Mouse (Mus musculus): ENCODE measurements at regions not wholly inside any gene's neighbourhood (a gene's known extent, or its start where the extent isn't known, plus 50 kb on each side); places are given as distances from the start of the nearest gene placed in this dataset.

- no peak for DNase-seq (ENCODE audit: low spot score in 2 of 2)
Measured at GRCm38 (mm10) chr6:31213161-31213560, 185.4 kb upstream of the Mkln1 start.

- DNase-seq (ENCODE audit: low spot score in 2 of 2) = no peak
Measured at GRCm38 (mm10) chr6:31215661-31216060, 182.9 kb upstream of the Mkln1 start.

DNA sequence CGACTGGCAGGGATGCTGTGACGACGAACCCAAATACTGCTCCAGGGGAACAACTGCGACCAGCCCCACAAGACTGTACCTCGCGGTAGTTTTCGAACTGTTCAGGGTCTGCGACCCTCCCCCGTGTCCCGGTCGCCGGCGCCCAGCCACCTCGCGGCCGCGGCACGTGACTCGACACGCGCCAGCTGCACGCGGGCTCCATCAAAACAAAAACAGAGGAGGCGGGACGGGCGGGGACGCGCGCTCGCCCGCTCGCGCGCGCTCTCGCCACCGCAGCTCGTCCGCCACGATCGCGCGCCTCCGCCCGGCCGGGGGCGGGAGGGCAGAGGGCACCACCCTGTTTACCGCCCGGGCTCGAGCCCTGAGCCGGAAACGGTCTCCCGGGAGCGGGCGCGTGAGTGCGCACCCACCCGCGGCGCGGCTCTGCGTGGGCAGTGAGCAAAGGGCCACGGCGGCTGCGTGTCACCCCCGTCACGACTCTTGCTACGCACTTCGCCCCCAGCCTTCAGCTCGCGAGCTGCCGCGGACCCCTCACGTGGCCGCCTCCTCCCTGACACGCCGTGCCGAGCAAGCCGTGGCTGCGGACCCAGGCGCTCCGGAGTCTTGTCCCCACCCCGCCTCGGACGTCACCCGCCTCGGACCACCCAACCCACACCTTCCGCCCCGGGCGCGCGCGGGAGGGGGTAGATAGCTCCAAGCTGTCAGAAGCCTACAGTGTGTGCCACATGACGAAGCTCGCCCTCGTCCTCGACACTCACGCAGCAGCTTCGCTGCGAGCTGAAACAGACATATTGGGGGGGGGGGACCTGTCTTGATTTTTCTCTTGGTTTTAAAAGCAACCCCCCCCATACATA lies 182.1 kb upstream of the Mkln1 start:
- peak; percentile 83 to 90 for DNase-seq (ENCODE audit: low spot score in 2 of 2)

- peak; percentile 41 to 54 for DNase-seq (ENCODE audit: low spot score in 2 of 2)
Measured at GRCm38 (mm10) chr6:31217060-31217541, 181.4 kb upstream of the Mkln1 start.

GRCm38 (mm10) chr6:31217641-31218138 lies 180.8 kb upstream of the Mkln1 start:
- peak; percentile 46 to 65 for DNase-seq (ENCODE audit: low spot score in 2 of 2)

DNA sequence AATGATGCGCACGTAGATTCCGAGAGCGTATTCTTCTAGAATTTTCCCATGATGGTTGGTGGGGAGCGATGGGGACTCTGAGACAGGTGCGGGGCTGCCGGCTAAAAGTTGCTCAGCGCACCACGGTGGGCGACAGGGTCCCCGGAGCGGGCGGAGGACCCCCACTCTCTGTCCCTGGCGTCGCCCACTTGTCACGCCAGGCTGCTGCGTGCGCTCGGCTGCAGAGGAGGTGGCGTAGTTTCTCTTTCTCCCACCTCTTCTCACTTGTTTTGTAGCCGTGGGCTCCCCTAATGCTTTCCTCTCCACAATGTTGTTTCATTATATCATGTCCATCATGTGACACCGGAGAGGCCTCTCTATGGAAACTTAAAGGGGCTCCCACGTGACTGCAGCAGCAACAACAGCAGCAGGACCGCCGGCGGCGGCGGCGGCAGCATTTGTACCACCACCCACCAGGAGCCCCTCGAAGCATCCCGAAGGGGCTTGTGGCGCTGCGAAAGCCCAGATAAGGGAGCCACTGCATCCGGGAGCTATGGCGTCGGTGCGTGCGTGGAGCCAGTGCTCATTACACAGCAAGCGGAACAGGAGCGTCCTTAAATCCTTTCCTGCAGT lies 180.3 kb upstream of the Mkln1 start:
- peak; percentile 67 to 75 for DNase-seq (ENCODE audit: low spot score in 2 of 2)

- DNase-seq (ENCODE audit: low spot score in 2 of 2) = no peak
Measured at GRCm38 (mm10) chr6:31218880-31219279, 179.7 kb upstream of the Mkln1 start.

GRCm38 (mm10) chr6:31219736-31220135 lies 178.8 kb upstream of the Mkln1 start:
- DNase-seq (ENCODE audit: low spot score in 2 of 2) = no peak

DNA sequence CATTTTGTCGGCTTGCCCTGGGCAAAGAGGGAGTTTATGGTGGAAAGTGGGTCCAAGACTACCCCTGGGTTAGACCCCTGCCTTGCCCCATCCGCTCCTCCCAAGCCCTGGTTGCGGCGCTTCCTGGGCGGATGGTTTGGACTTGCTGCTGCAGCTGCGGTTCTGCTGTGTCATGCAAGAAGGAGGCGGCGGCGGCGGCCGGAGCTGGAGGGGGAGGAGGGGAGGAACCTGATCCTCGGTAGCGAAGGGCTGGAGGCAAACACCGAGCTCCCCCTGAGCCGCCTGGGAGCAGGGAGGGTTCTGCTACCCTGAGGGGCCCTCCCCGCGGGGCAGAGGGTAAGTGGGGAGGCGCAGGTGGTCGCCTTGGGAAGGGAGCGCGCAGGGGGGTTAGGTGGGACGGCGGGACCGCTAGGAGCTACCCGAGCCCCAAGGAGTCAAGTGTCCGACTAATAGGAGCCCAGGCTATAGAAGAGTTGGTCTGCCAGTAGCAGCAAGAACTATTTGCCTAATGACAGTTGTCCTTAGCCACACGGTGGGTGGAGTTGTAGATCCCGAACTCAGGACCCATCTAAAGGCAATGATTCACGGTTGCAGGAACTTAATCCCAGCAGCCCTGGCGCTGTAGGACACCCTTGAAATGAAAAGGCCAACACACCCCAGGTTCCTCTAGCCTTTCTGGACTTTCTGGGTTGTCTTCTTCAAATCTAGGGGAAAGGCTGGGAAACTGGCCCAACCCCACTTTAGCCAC lies 178.2 kb upstream of the Mkln1 start:
- peak in 1 of 2 experiments; percentile 57 for DNase-seq (ENCODE audit: low spot score in 2 of 2)

- DNase-seq (ENCODE audit: low spot score in 2 of 2) = peak; percentile 32 to 53
Measured at GRCm38 (mm10) chr6:31221490-31221889, 177.0 kb upstream of the Mkln1 start.

- DNase-seq (ENCODE audit: low spot score in 2 of 2) = no peak
Measured at GRCm38 (mm10) chr6:31222024-31222579, 176.4 kb upstream of the Mkln1 start.

- no peak for DNase-seq (ENCODE audit: low spot score in 2 of 2)
Measured at GRCm38 (mm10) chr6:31227406-31227805, 171.1 kb upstream of the Mkln1 start.

- no peak for DNase-seq (ENCODE audit: low spot score in 2 of 2)
Measured at GRCm38 (mm10) chr6:31228061-31228460, 170.5 kb upstream of the Mkln1 start.

DNA sequence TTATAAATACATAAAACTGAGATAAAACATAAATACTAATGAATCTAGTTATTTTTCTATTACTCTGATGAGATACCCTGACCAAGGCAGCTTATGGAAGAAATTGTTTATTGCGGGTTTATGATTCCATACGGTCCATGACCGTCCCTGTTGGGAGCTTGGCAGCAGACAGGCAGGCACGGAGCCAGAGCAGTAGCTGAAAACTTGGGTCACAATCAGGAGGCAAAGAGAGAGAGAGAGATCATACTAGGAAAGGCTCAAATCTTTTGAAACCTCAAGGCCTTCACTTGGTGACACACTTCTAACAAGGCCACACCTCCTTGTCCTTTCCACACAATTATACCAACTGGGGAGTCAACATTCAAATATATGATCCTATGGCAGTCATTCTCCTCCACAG lies 166.7 kb upstream of the Mkln1 start:
- no peak for DNase-seq (ENCODE audit: low spot score in 2 of 2)

- no peak for DNase-seq (ENCODE audit: low spot score in 2 of 2)
Measured at GRCm38 (mm10) chr6:31233252-31233993, 165.1 kb upstream of the Mkln1 start.

DNA sequence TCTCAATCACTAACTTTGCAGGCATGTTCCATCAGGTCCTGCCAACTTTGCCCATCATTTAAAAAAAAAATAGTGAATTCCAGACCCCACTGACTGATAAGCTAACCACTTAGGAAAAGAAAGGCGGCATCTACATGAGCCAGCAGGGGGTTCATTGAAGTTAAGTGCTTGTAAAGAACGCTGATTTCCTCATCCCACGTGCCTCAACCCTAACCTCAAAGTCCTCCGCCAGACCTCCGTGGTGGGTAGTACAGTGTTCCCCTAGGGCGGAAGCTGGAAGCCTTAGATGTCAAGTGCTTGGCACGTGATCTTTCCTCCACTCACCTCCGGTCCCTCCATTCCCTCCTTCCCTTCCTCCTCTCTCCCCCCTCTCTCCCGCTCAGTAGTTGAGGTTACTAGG lies 158.5 kb upstream of the Mkln1 start:
- DNase-seq (ENCODE audit: low spot score in 2 of 2) = no peak

DNA sequence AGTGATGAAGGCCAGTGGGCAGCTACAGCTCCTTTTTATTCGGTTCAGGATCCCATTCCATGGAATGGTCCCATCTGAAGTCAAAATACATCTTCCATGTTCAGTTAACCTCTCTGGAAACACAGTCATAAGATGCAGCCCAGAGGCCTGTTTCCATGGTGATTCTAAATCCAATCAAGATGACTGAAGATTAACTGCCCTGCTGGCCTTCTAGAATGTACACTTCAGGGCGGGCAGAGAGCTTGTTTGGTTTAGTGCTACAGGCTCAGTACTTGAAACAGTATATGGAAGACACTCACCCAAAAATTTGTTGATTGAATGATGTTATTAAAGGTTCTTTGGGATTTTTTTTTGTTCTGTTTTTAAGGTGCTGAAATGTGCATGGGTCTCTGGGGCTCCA lies 148.0 kb upstream of the Mkln1 start:
- DNase-seq (ENCODE audit: low spot score in 2 of 2) = no peak

- DNase-seq (ENCODE audit: low spot score in 2 of 2) = no peak
Measured at GRCm38 (mm10) chr6:31253251-31253935, 145.1 kb upstream of the Mkln1 start.

DNA sequence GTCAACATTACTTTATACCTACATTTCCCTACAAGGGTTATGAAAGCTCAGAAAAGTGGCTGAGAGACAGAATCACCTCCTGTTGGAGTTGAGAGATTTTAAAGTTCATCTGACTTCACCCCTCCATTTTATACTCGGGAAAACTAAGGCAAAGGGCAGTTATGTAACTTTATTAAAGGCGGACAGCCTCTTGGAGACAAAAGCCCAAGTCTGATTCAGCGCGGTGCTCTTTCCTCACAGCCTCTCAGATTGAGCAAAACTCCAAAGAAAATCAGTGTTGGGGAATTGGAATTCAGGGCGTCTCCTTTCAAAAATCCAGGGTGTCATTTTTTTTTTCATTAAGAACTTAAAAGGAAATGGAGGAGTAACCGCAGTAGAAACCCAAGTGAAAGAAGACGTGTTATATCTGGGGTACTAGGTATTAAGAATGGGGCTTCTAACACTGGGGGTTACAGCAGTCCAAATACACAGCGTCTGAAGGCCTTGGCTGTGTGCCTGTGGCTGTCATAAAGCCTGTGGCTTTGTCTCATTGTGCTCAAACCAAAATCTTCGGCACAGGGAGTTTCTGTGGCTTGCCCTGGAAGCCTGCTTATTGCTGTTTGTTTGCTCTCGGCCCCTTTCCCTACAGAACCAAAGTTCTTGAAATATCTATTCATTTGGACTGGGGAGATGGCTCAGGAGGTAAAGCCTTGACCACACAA lies 137.7 kb upstream of the Mkln1 start:
- DNase-seq (ENCODE audit: low spot score in 2 of 2) = no peak
